Mouse (Mus musculus) fat pad, adult 2 months (tissue): ENCODE measurements at regions not wholly inside any gene's neighbourhood (a gene's known extent, or its start where the extent isn't known, plus 50 kb on each side); places are given as distances from the start of the nearest gene placed in this dataset.

Source experiments
- DNase-seq: peaks from one replicate; pipeline ENCODE4 v3.0.0-alpha.2; 2011; ENCODE audit warnings: low read depth, low spot score; ENCODE audit errors: extremely low read depth

DNA sequence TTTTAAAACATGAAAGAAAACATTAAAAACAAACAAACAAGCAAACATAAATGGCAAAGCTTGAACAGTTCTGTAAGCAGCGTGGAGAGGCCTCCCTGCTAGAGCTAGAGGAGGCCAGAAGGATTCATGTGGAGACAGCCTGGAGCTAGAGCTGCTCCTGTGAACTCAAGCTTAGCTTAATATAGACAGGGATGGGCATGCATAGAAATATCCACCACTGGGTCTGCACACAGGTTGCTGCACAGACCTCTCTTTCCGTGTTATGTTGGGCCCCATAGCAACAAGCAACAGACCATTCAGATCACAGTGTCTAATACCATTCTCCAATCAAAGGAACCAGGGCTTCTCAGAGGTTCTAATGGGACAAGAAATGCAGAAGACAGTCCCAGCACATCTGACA lies 122.9 kb upstream of the Magi3 start:
- DNase-seq, result no peak

DNA sequence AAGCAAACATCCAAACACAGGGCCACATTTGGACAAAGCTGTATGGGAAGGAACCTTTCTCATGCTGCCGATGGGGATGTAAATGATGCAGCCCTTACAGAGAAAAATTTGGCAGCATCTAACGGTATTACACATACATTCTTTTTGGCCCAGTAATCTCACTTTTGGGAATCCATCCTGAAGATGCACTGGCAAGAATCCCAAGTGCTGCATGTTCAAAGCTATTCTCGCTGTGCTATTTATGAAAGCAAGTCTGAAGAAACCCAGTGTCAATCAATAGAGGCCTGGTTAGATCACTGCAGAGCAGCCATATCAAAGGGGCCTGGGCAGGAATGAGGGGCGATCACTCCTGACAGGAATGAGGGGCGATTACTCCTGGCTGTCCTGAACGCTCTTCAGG lies 122.0 kb upstream of the Magi3 start:
- DNase-seq, result no peak

DNA sequence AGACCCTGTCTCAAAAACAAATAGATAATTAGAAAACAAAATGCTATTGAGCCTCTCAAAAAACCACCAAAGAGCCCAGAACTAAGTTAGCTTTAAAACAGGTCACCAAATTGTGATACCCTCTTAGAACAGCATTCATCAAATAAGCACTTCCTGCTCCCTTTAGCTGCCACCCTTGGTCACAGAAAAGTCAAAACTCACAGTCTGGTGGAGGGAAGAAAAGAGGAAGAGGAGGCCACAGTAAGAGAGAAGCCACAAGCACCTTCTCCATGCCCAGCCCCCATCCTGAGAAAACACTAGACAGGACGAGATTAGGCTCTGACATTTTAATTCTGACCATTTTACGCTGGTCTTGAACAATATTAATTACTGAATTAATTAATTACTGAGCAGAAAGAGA lies 120.2 kb upstream of the Magi3 start:
- no peak for DNase-seq

DNA sequence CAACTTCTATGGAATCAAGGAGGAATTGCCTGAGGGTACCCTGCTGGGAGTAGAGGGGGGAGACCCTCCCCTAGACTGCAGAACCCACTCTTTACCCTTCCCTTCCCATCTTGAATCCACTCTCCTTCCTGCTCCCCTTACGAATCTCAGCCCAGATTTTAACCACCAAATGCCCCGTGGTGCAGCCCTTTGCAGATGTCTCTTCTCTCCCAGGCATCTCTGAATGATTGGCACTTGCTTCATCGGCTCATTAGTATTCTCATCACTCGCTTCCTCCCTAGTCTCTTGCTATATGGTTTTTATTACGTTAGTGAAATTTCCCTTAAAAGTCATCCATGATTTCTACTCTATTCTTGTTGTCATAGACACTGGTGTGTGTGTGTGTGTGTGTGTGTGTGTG lies 116.7 kb upstream of the Magi3 start:
- no peak for DNase-seq

DNA sequence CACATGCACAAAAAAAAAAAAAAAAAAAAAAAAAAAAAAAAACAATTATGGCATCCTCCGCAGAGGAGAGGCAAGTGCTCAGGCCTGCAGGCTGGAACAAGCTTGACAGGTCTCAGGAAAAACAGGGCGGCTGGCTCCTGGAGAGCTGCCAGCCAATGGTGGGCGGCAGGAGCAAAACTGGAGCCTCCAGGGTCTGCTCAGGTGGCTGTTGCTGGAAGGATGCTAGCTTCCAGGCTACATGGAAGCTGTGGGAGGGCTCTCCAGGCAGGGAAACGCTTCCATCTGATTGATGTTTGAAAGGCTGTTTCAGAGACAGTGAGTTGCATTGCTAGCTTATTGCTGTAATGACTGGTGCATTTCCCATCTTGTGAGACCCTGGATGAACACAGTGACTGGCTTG lies 116.1 kb upstream of the Magi3 start:
- no peak for DNase-seq

DNA sequence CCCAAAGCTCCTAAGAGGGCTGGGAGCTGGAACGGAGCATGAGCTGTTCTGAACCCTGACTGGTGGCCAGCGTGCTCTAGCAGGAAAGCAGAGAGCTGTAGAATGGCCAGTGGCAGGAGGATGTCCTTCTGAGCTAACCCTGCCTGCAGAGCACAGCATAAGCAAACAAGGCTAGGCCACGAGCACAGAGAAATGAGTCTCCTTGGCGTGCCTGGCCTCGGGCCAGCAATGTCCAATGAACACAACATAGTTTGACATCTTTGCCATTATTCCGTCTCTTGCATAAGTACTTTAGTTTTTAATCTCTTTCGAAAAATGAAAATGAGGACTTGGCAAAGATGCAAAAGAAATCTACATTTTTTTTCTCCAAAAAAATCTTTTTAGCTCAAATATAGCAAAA lies 114.6 kb upstream of the Magi3 start:
- no peak for DNase-seq

DNA sequence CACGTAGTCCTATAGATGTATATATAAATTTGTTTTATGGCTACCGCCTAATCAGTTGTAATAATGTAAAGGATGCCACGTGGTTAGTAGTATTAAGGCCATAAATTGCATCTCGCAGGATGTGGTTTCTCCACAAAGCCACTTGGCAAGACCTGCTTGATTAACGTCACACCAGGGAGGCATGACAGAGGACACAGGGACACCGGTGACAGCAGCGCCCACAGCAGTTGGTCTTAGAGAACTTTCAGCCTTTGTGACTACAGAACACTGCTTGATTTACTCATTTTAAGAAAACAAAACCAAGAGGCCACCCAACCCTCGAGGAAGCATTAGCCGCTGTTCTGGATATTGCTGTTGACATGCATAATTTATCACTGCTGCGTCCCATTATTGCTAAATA lies 113.2 kb upstream of the Magi3 start:
- no peak for DNase-seq

DNA sequence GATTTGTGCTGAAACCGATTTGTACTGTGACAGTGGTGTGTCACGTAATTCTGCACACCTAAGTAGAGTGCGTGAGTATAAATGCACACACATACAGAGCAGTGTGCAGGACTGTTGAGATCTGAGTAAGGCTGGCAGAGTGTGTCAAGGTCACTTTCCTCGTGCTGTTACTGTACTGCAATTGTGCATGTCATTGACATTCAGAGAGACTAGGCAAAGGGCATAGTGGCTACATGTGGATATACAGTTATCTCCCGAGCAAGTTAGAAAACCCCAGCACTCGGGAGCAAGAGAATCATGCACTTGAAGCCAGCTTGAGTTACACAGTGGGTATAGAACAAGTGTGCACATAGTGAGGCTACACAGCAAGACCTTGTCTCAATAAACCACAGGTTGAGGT lies 110.5 kb upstream of the Magi3 start:
- no peak for DNase-seq

DNA sequence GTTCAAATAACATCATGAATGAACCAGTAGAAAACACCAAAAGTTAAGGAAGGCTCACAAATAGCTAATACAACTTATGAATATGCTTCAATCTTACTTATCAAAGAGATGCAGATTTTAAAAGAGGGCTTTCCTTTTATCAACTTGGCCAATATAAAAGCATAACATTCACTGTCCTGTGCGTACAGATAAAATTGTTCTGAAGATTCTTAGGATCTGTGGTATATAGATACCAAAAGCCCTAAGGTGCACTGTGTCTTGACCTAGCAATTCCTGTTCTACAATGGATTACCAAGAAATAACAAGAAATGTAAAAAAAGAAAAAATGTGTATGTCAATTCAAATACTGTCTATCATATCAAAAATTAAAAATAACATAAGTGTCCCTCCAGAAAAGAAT lies 107.7 kb upstream of the Magi3 start:
- DNase-seq, result no peak

DNA sequence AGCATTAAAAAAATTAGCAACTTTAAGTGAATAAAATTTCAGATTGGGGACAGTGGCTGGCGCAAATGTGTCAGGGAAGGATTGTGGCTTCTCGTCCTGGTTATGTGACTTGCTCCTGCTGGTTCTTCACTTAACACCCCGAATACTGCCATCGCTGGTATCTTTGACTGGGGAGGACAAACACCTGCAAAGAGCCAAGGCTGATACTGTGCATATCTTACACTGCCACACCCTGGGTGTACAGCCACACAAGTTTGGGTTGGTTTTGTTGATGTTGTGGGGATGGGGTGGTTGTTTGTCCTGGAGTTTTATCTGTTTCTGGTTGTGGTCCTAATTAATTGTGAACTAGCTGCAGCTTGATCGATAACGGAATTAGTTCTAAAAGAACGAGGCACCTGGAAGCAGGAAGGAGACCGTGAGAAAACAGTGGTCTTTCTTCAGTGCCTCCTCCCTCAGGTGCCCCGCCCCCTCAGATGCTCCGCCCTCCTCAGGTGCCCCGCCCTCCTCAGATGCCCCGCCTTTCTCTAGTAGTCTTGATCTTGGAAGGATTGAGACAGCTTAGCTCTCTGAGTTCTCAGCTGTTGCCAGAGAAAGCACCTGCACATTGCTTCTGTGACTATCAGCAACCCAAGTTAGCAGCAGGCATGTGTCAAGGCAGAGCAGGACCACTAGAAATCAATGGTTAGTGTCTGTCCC lies 107.0 kb upstream of the Magi3 start:
- no peak for DNase-seq

DNA sequence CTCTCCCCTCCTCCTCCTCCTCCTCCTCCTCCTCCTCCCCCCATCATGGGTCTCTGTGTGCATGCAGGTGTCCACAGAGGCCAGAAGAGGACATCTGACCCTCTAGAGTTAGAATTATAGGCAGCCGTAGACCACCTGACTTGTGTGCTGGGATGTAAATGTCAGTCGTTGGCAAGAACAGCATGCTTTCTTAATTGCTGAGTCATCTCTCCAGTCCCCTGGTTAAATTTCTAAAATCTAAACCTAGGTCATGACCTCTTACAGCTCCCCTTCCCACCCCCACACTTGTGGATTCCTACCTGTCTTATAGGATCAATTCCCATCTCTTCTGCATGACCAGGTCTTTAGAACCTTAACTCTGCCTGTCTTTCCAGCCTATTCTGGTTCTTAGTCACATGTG lies 102.4 kb upstream of the Magi3 start:
- no peak for DNase-seq

DNA sequence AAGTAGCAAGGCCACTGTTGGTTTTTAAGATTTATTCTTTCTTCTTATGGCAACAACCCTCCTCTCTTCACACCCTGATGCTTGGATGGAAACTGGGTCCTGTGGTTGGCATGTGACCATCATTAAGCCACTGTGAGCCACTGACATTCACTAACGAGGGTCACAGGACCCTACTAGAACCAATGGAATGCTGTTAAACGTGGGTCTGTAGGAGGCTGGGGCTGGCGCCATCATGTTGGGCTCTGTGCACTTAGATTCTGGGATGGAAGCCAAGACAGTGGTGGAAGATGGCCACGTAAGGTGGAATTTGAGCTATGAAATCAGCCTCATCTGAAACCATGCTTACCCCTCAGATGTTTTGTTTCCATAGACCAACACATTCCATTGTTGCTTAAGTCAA lies 100.2 kb upstream of the Magi3 start:
- no peak for DNase-seq

DNA sequence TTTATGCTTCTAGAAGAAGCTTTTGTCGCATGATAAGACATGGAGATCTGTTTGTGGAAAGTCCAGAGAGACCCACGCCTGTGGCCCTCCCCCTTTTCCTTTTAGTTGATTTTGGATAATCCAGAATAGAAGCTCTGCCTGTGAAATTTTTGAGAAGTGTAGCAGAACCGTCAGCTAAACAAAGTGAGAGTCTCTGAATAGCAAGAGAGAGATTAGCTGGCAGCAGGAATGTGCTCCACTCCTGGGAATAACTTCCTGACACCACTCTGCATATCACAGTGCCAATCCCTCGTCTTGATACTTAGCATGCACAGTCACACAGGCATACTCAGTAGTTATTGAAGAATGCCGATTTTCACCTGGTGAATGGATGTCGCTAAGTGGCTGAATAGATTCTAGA lies 99.2 kb upstream of the Magi3 start:
- no peak for DNase-seq

DNA sequence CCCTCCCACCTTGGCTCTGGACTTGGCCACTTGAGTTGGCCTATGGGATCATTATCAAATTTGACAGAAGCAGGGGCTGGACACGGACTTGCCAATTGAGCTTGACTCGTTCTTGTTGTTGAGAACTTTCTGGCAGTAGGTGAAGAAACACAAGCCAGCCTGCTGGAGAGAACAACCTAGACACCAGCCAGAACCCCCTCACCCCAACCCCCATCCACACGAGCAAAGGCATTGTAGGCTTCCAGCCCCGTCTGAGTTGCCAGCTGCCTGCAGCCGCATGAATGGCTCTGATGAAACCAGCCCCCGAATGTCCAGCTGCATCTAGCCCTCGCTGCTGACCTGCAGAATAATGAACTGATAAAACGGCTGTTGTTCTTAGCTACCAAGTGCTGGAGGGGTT lies 98.7 kb upstream of the Magi3 start:
- no peak for DNase-seq

DNA sequence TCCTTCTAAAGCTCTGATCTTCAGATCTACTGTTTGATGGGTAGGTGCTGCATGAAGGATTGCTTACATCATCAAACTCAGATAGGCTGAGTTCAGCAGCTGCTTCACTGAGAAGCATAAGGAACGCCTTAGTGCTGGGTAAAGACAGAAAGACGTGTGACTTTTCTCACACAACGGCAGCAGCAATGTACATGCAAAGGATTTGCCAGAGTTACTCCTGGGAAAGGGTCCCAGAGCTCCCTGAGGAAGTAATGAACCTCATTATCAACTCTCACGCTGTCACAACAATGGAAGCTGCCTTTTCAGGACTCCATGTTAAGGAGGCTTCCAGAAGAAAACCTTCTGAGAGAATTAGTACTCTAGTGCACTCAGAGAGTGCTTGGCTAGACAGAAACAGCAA lies 97.4 kb upstream of the Magi3 start:
- no peak for DNase-seq

DNA sequence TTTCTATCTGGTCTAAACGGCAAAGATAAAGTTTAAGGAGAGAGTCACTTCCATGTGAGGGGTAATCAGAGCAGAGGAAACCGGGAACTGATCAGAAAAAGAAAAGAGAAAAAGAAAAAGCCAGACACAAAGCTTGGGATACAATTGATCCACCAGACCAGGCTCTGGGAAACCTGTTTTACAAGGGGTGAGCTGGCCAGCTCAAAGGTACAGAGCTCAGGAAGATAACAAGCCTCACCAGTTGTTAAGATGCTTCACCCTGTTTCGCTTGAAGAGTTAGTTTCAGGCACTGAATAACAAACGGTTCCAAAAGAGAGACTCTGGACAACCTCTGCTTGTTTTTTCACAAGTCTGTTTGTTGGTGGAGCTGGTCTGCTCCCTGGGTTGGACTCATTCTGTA lies 92.9 kb upstream of the Magi3 start:
- no peak for DNase-seq

DNA sequence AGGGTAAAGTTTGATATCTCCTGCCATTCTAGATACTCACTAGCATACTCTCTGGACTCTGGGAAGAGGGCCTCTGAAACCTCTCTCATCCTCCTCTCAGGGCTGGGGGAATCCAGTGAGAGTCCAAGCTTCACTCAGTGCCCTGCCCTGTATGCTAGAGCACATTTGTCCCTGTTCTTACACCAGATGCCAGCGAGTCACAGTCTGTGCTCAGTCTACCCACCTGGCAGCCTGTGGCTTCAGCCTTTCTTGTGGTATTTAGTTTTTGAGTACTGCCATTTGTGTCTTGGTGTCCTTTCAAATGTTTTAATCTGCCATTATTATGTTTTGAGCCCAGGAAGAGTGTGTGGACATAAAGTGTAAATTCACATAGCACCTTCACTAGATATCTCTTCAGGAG lies 86.8 kb upstream of the Magi3 start:
- DNase-seq, result no peak

DNA sequence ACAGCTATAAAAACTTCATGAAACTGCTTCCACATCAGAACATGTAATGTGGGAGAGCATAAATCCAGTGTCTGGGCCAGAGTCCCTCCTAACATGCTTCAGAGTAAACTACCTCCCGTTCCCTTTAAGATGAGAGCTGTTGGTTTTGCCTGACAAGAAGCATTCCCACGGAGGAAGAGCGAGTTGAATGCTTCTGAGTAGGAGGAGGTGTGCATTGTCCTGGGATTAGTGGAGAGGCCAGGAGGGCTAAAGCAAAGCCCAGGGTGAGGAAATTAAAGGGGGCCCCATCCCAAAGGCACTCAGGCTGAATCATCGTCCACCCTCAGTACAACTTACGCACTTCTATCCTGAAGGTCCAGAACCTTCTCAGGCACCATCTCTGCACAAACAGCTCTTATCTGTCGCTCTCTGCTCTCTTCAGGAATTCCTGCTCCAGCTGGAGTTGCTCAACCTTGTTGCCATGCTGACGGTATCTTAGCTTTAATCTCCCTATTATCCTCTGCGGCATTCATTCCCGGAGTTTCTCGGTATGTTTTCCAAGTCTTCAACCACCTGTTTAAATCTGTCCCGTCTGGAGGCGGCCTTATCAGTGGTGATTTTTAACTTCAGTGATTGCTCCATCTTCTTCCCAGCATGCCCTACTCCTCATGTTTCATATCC lies 85.9 kb upstream of the Magi3 start:
- peak; percentile 64 for DNase-seq

DNA sequence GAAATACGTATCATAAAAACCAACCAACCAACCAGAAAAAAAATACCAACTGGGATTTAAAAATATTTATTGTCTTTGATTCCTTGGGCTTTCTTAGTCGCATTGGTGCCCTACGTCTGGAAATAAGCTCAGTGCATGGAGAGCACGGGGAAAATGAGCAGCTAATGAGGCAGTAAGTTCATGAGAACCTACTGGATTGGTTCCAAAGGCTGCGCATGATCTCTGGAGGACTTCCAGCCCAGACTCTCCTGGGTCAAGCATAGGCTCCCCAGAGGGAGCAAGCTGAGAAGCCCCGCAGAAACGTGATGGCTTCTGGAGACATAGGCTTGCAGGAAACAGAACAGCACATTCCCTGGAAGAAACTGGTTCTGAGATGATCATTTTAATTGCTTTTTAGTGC lies 83.4 kb upstream of the Magi3 start:
- no peak for DNase-seq

DNA sequence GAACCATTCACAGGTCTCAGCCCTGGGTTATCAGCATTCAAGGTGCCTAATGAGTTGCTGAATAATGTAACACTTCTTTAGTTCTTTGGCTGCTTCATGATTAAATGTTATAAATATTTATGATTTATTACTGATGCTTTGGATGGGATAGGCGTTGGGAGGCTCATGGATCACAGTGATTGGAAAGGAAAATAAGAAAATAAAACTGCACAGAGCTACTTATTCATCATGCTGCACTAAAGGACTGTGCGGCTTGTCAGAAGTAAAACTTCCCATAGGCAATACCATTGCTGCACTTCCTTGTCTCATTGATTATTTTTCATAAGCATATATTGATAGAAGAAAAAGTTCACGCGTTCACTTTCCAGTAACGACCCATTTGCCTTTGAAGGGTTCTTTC lies 80.0 kb upstream of the Magi3 start:
- DNase-seq, result no peak

DNA sequence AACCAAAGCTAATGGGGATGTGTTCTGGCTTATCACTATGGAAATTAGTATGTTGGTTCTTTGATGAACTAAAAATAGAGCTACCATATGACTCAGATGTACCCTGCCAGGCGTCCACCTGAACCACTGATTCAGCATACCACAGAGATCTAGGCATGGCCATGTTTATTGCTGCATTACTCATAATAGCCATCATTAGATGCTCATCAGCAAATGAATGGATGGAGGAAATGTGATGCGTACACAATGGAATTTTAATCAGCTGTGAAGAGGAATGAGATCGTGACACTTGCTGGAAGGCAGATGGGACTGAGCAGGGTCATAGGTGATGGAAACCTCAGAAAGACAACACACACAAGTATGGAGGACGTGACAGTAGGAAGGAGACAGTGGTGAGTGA lies 78.7 kb upstream of the Magi3 start:
- no peak for DNase-seq

DNA sequence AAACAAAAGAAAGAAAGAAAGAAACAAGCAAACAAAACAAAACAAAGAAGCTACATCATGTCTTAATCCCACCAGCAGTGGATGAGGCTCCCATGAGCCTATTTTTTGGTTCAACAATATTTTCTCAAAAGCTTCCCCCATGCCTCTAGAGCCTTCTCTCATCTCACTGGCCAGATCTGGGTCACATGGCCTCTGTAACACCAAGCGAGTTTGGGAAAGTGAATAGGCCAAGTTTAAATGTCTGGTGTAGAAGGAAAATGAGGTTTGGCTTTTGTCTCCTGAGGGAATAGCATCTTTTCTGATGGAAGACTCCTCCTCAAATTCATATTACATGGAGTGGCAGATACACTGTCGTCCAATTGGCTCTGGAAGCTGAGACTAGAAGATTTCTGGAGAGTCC lies 78.2 kb upstream of the Magi3 start:
- DNase-seq, result no peak

DNA sequence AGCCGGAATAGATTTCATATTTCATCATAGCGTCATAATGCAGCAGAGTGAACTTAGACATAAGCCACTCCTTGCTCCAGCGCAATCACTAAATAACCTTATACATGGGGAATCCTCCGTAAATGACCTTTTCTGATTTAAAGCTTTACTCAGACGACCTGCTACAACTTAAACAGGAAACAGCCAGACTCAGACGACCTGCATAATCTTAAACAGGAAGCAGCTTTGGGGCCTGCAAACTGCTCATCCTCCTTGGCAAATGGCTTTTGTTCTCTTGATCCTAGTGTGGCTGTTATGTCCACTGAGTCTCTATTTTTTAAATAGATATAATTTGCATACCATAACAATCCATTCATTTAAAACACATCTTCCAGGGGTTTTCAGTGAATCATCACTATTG lies 76.9 kb upstream of the Magi3 start:
- no peak for DNase-seq
